Mouse (Mus musculus) kidney, postnatal 0 days (tissue): ENCODE data around the gene Otulinl. TPM values are rescaled to one million over a fixed set of nuclear protein-coding genes. Genes with fewer than 3 reads are reported as not detected.

ENCODE experiments used
- ATAC-seq: fragments of 200-750 bp; cut with Nextera tagmentation; replicated peaks from 2 replicates; pipeline ENCODE4 v1.8.0; 2017; ENCODE audit warnings: low read depth, moderate number of reproducible peaks, moderate TSS enrichment, moderate library complexity; ENCODE audit not compliant: low FRiP score
- DNase-seq: peaks from one replicate; pipeline ENCODE4 v3.0.0-alpha.2; 2016; ENCODE audit warnings: low spot score
- H3K27ac ChIP-seq: fragments of 300-500 bp; sonication (generic); 2 replicates; pipeline ENCODE4 v1.5.1; 2014; ENCODE audit warnings: mild to moderate bottlenecking
- H3K27me3 ChIP-seq: fragments of 300-500 bp; sonication (generic); 2 replicates; pipeline ENCODE4 v1.6.1; 2014; ENCODE audit warnings: low read length, mixed read lengths; ENCODE audit not compliant: insufficient read depth
- H3K36me3 ChIP-seq: fragments of 300-500 bp; sonication (generic); 2 replicates; pipeline ENCODE4 v1.6.1; 2014; ENCODE audit warnings: low read length, mixed read lengths; ENCODE audit not compliant: insufficient read depth
- H3K4me1 ChIP-seq: fragments of 300-500 bp; sonication (generic); replicated peaks from 2 replicates; pipeline ENCODE4 v1.6.1; 2014; ENCODE audit warnings: antibody characterized with exemption, low read length, mixed read lengths; ENCODE audit not compliant: insufficient read depth
- H3K4me2 ChIP-seq: fragments of 300-500 bp; sonication (generic); 2 replicates; pipeline ENCODE4 v1.6.1; 2014; ENCODE audit warnings: mild to moderate bottlenecking, low read length, moderate library complexity, mixed read lengths
- H3K4me3 ChIP-seq: fragments of 300-500 bp; sonication (generic); replicated peaks from 2 replicates; pipeline ENCODE4 v1.5.1; 2014; ENCODE audit warnings: low read depth, low read length
- H3K9ac ChIP-seq: fragments of 300-500 bp; sonication (generic); 2 replicates; pipeline ENCODE4 v1.6.1; 2014; ENCODE audit warnings: low read depth, low read length
- H3K9me3 ChIP-seq: fragments of 300-500 bp; sonication (generic); replicated peaks from 2 replicates; pipeline ENCODE4 v1.6.1; 2016; ENCODE audit warnings: low read length, inconsistent platforms, mixed read lengths
- CTCF ChIP-seq: IDR thresholded peaks from 2 replicates; pipeline ENCODE4 v1.5.1; 2016; ENCODE audit warnings: antibody characterized with exemption, low read depth, mild to moderate bottlenecking, moderate library complexity
- WGBS: fragments of 180-500 bp; shearing (Covaris S2); extraction: QIAGEN DNeasy Blood & Tissue Kit; methylation state at CpG from one replicate; pipeline ENCODE4 v1.1.7; 2014; 5-methylcytosine and 5-hydroxymethylcytosine counted together
- polyA plus RNA-seq: library from polyadenylated mRNA; unstranded; fragments of >200 nt; fragmentation: Nextera tagmentation; extraction: Ambion mirVana; gene quantifications from 2 replicates; pipeline ENCODE4 v1.2.1, GENCODE M21; 2015

Gene Otulinl
- polyA plus RNA-seq, 1 experiment from 2014 or later: 28.4 TPM

DNA sequence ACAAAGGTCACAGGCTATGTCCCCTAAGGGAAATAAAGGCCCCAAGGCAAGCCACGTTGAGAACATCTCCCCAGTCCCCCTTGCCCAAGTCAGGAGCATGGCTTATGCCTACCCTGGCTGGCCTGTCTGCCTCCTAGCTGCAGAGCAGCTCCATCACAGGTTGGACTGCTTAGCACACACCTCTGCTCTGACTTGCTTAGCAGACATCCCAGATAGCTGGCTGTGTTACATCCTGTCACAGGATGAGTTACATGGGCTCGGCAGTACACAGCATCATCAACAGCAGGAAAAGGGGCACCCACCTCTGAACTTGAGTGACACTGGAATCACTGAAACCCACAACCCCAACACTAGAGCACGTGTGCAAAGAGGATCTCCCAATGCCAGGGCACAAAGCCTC is 76.1 kb downstream of the Otulinl start:
- Histone ChIP-seq H3K9ac (no peak overlapping the region), H3K4me1 (no peaks in the 10 kb centered on the region), H3K36me3 (peaks cover 17% of the 10 kb centered on the region; the same call in 1 of the 2 replicates), H3K27me3 (no peaks in the 10 kb centered on the region), H3K4me2 (no peak overlapping the region), H3K9me3 (no peaks in the 10 kb centered on the region), H3K4me3 (no peak overlapping the region), H3K27ac (no peak overlapping the region)
- ATAC-seq (no peak), DNase-seq (no peak)
- TF ChIP-seq CTCF: no peak
- 69% methylated on average over 3 of the region's 3 CpGs for WGBS

Other genes starting within 250 kb of the Otulinl start
- 10.0 and 11.0 TPM in 2 replicates for gene Ank, start 214.9 kb downstream of the Otulinl start, polyA plus RNA-seq
- 37.6 and 41.1 TPM in 2 replicates for gene Otulin, start 50.9 kb downstream of the Otulinl start, polyA plus RNA-seq